ENCODE assay signal across 26 mouse cellular contexts in the genomic region with DNA sequence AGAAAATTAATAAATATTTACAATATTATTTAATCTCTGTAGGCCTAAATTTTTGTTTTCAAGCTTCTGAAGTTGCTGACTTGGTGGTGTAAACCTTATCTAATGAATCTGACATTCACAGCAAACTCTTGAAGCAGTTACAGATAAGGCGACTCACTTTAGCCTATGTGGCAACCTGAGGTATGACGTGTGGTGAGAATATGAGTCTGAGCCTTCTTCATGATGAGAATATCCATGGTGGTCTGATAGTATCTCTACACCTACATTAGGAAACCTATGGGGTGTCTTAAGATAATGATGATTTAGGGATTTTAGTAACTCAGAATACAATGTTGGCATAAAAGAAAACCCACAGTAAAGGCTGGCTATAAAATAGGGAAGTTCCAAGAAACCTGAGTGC. TPM values are rescaled to one million over a fixed set of nuclear protein-coding genes. Genes with fewer than 3 reads are reported as not detected.
DNase-seq lines count a peak whose midpoint lies in the region; ATAC-seq lines count a peak whose summit lies in the region.
"Had no signal": no experiment of that assay in that cellular context is flagged by ENCODE, and none has a peak within 500 bp of the region (broad histone marks: within the 10 kb centered on the region; RNA-seq: fewer than 3 reads in every experiment).

No protein-coding gene starts in this region.

- peak; percentile 36; the same call in 1 of the 2 replicates for ATAC-seq in granulocyte monocyte progenitor cell, adult 5-6 weeks (replicated peaks; ENCODE audit: poor library complexity, severe bottlenecking)
- peak; percentile 41; the same call in 1 of the 2 replicates for ATAC-seq in megakaryocyte, adult 5-6 weeks (ENCODE audit: poor library complexity, severe bottlenecking)
- ATAC-seq: forebrain, embryonic 15.5 days had no signal

- DNase-seq in 416B (ENCODE audit: low read depth), result peak; percentile 69
- DNase-seq in CD4-positive, CD25-positive, alpha-beta regulatory T cell, adult 2 months (ENCODE audit: low read depth, low spot score), result peak; percentile 35
- no peak for DNase-seq in thymus, postnatal 0 days (ENCODE audit: low spot score)
- DNase-seq in kidney, postnatal 4 days, result no peak
- no peak for DNase-seq in right cerebral cortex, postnatal 36 days (ENCODE audit: low spot score in 2 of 2)
- DNase-seq: adrenal gland, adult 8-10 months; adrenal gland, postnatal 36 days; cerebellum, adult 8-10 months; cerebellum, postnatal 14 days; gastrocnemius, postnatal 10 days; heart, postnatal 36 days had no signal

RNA-seq across cellular contexts. Expression of a gene that starts 3.4 kb away (rescaled TPM):
- 0.92 TPM in 1 of 2 replicates, not detected in the other for total RNA-seq in granulocyte monocyte progenitor cell, adult 5-6 weeks (2014; fragmentation: Nextera tagmentation)
- total RNA-seq in granulocyte monocyte progenitor cell, adult 5-6 weeks (2017), result 0.77 and 0.78 TPM in 2 replicates
- total RNA-seq in megakaryocyte, adult 5-6 weeks (2015), result 1.8 and 3.1 TPM in 2 replicates
- 4.2 and 6.7 TPM in 2 replicates for total RNA-seq in megakaryocyte, adult 5-6 weeks (2017)
- 0.79 and 1.7 TPM in 2 replicates for polyA plus RNA-seq in thymus, postnatal 0 days (2015; fragmentation: Nextera tagmentation; extraction: Ambion mirVana)
- total RNA-seq: adrenal gland, adult 8-10 months; adrenal gland, postnatal 36 days; common myeloid progenitor, adult 5-6 weeks; ES-E14; gastrocnemius, postnatal 10 days; gastrocnemius, postnatal 4 days; heart, adult 8-10 months; heart, postnatal 36 days had no signal
- polyA plus RNA-seq: embryonic facial prominence, embryonic 12.5 days; forebrain, embryonic 11.5 days; heart, embryonic 12.5 days; hindbrain, embryonic 11.5 days; hindbrain, embryonic 15.5 days; intestine, embryonic 14.5 days had no signal

RNA-seq across cellular contexts. Expression of a gene that starts 5.4 kb away (rescaled TPM):
- 27.8 and 57.0 TPM in 2 replicates for total RNA-seq in granulocyte monocyte progenitor cell, adult 5-6 weeks (2014; fragmentation: Nextera tagmentation)
- total RNA-seq in granulocyte monocyte progenitor cell, adult 5-6 weeks (2017), result 13.4 and 23.7 TPM in 2 replicates
- 65.0 and 74.3 TPM in 2 replicates for total RNA-seq in megakaryocyte, adult 5-6 weeks (2015)
- 16.9 and 25.2 TPM in 2 replicates for total RNA-seq in megakaryocyte, adult 5-6 weeks (2017)
- polyA plus RNA-seq in thymus, postnatal 0 days (2015; fragmentation: Nextera tagmentation; extraction: Ambion mirVana), result 51.0 and 58.6 TPM in 2 replicates

RNA-seq across cellular contexts. Expression of a gene that starts 40.7 kb away (rescaled TPM):
- total RNA-seq in granulocyte monocyte progenitor cell, adult 5-6 weeks (2014; fragmentation: Nextera tagmentation), result not detected in 2 replicates
- total RNA-seq in granulocyte monocyte progenitor cell, adult 5-6 weeks (2017), result not detected in 2 replicates
- not detected in 2 replicates for total RNA-seq in megakaryocyte, adult 5-6 weeks (2015)
- not detected in 2 replicates for total RNA-seq in megakaryocyte, adult 5-6 weeks (2017)
- not detected in 2 replicates for polyA plus RNA-seq in thymus, postnatal 0 days (2015; fragmentation: Nextera tagmentation; extraction: Ambion mirVana)
- total RNA-seq: adrenal gland, adult 8-10 months; adrenal gland, postnatal 36 days; common myeloid progenitor, adult 5-6 weeks; ES-E14; gastrocnemius, postnatal 10 days; gastrocnemius, postnatal 4 days; heart, adult 8-10 months; heart, postnatal 36 days had no signal
- polyA plus RNA-seq: embryonic facial prominence, embryonic 12.5 days; forebrain, embryonic 11.5 days; forebrain, embryonic 15.5 days; frontal cortex, adult 2 months; heart, embryonic 12.5 days; heart, embryonic 16.5 days; hindbrain, embryonic 11.5 days; hindbrain, embryonic 15.5 days; intestine, embryonic 14.5 days had no signal

RNA-seq across cellular contexts. Expression of a gene that starts 52.2 kb away (rescaled TPM):
- 21.9 and 32.7 TPM in 2 replicates for total RNA-seq in granulocyte monocyte progenitor cell, adult 5-6 weeks (2014; fragmentation: Nextera tagmentation)
- 23.4 and 25.2 TPM in 2 replicates for total RNA-seq in granulocyte monocyte progenitor cell, adult 5-6 weeks (2017)
- total RNA-seq in megakaryocyte, adult 5-6 weeks (2015), result 36.6 and 50.8 TPM in 2 replicates
- 17.7 and 25.5 TPM in 2 replicates for total RNA-seq in megakaryocyte, adult 5-6 weeks (2017)
- 15.9 and 16.3 TPM in 2 replicates for polyA plus RNA-seq in thymus, postnatal 0 days (2015; fragmentation: Nextera tagmentation; extraction: Ambion mirVana)

Comparison
In these comparisons a context has a peak if more than half of its experiments do, and no peak if none do; other contexts are left out.
1. DNase-seq: peak in 416B (single experiment) and CD4-positive, CD25-positive, alpha-beta regulatory T cell, adult 2 months (single experiment); none in thymus, postnatal 0 days (single experiment), kidney, postnatal 4 days (0 of 2) and right cerebral cortex, postnatal 36 days (0 of 2).